ENCODE assay signal across 8 mouse cellular contexts in the genomic region with DNA sequence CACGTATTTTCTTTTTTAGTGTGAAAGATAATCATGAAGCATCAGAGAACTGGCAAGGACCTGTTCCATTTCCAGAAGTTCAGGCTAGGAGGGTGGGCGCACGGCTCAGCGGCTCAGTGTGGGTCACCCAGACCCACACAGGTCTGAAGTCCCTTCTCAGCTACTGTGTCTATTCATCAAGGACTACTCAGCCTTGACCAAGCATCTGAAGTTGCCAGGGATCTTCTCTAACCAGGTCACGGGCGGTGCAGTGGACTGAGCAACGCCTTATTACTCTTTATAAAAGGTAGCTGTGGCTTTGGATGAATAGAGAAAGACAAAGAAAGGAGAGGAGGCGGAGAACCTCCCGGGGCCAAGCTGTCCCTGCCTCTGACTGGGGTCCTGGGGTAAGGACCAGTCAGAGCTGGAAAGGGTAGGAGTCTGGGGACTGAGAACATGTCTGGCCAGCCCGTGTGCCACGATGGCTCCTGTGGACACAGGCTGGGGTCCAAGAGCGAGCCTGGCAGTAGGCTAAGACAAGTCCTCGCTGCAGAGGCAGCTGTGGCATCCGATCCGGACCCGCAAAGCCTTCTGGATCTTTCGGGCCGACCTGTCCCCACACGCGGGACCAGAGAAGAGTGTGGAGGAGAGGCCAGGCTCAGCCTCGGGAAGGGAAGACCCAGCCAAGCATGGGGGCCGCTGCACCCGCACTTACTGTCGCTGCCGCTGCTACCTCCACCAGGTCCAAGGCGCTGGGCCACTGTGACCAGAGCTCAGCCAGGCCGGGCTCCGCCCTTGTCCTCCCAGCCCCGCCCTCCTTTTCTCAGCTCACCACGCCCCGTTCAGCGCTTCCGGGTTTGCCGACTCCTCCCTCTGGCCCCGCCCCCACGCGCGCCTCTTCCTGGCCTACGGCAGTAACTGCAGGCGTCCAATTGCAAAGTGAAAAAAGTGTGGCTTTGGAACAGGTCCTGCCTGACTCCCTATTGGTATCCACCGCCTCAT. TPM values are rescaled to one million over a fixed set of nuclear protein-coding genes. Genes with fewer than 3 reads are reported as not detected.
A peak's percentile ranks its signal among the peaks of the same experiment; 100 is the strongest.
DNase-seq lines count a peak whose midpoint lies in the region; ATAC-seq lines count a peak whose summit lies in the region.

A gene (minus strand): TSS at position 755 of the 981 bp plus-strand sequence.

- H3K4me1 ChIP-seq in heart, embryonic 14.5 days (ENCODE audit: control insufficient read depth in 2 of 2, insufficient read depth in 2 of 2, low read length in 2 of 2), result peaks cover 7 to 8% of the 10 kb centered on the region in 2 experiments; a peak in 2 of 4 replicates
- H3K4me1 ChIP-seq in liver, embryonic 13.5 days (replicated peaks), result peaks cover 23% of the 10 kb centered on the region
- H3K4me1 ChIP-seq in stomach, embryonic 16.5 days (ENCODE audit: control insufficient read depth, insufficient read depth, low read length), result no peaks in the 10 kb centered on the region

- peak within 1 kb of the TSS; percentile 86 for H3K9ac ChIP-seq in heart, embryonic 14.5 days (ENCODE audit: low read length)
- peak within 1 kb of the TSS; percentile 82 for H3K9ac ChIP-seq in liver, embryonic 13.5 days
- peak within 1 kb of the TSS; percentile 81 for H3K9ac ChIP-seq in stomach, embryonic 16.5 days (ENCODE audit: low read length)

- DNase-seq in c-Kit-negative CD71-positive TER-119-positive erythroid progenitor cells, embryonic 14.5 days (ENCODE audit: low read depth, low spot score), result peak; percentile 80
- peak; percentile 80 for DNase-seq in fibroblast of lung, adult 2 months (ENCODE audit: low read depth)
- DNase-seq in kidney, postnatal 14 days, result peak; percentile 98
- peak; percentile 95 for DNase-seq in liver, embryonic 13.5 days
- DNase-seq in neural tube, embryonic 10.5 days (ENCODE audit: extremely low spot score, low spot score), result peak; percentile 99

- peak within 1 kb of the TSS; percentile 60 to 86 for H3K4me3 ChIP-seq in heart, embryonic 14.5 days (ENCODE audit: control insufficient read depth in 1 of 2, insufficient read depth in 1 of 2, low read depth in 1 of 2, low read length in 2 of 2)
- H3K4me3 ChIP-seq in liver, embryonic 13.5 days (replicated peaks), result peak within 1 kb of the TSS; percentile 66
- H3K4me3 ChIP-seq in stomach, embryonic 16.5 days (replicated peaks; ENCODE audit: low read length), result peak within 1 kb of the TSS; percentile 70

- H3K4me2 ChIP-seq in heart, embryonic 14.5 days (ENCODE audit: low read length), result peak within 1 kb of the TSS; percentile 76
- H3K4me2 ChIP-seq in liver, embryonic 13.5 days, result peak within 1 kb of the TSS; percentile 83
- H3K4me2 ChIP-seq in stomach, embryonic 16.5 days (ENCODE audit: low read depth, low read length), result peak within 1 kb of the TSS; percentile 72

- ATAC-seq in CD4-positive, CD25-positive, alpha-beta regulatory T cell, adult 4 months, result peak; percentile 97
- ATAC-seq in heart, embryonic 14.5 days (ENCODE audit: insufficient number of reproducible peaks, insufficient read depth, low FRiP score, low read depth), result peak; percentile 94
- ATAC-seq in liver, embryonic 13.5 days (ENCODE audit: low read depth), result peak; percentile 92
- peak; percentile 96 for ATAC-seq in stomach, embryonic 16.5 days (ENCODE audit: insufficient read depth, low FRiP score)

- peak within 1 kb of the TSS; percentile 64 to 68 for H3K27ac ChIP-seq in heart, embryonic 14.5 days (replicated peaks in 1 of 2; ENCODE audit: control insufficient read depth in 1 of 2, insufficient read depth in 1 of 2, low read depth in 2 of 2, low read length in 2 of 2)
- no peak within 1 kb of the TSS for H3K27ac ChIP-seq in liver, embryonic 13.5 days
- H3K27ac ChIP-seq in stomach, embryonic 16.5 days (ENCODE audit: low read length), result peak within 1 kb of the TSS; percentile 30; the same call in 1 of the 2 replicates

- 0 out of 2 replicates have a peak, but pooled peaks cover 3% of the 10 kb centered on the region for H3K9me3 ChIP-seq in heart, embryonic 14.5 days (ENCODE audit: control insufficient read depth, low read length)
- no peaks in the 10 kb centered on the region; the same call in 1 of the 2 replicates for H3K9me3 ChIP-seq in liver, embryonic 13.5 days (replicated peaks)
- no peaks in the 10 kb centered on the region; the same call in 1 of the 2 replicates for H3K9me3 ChIP-seq in stomach, embryonic 16.5 days (replicated peaks; ENCODE audit: control insufficient read depth, low read length)

- no peaks in the 10 kb centered on the region for H3K27me3 ChIP-seq in heart, embryonic 14.5 days (ENCODE audit: control insufficient read depth, insufficient read depth, low read length)
- no peaks in the 10 kb centered on the region for H3K27me3 ChIP-seq in liver, embryonic 13.5 days
- H3K27me3 ChIP-seq in stomach, embryonic 16.5 days (ENCODE audit: control insufficient read depth, insufficient read depth, low read length), result no peaks in the 10 kb centered on the region

- H3K36me3 ChIP-seq in heart, embryonic 14.5 days (ENCODE audit: control insufficient read depth, insufficient read depth, low read length), result peaks cover 21% of the 10 kb centered on the region; the same call in 1 of the 2 replicates
- H3K36me3 ChIP-seq in liver, embryonic 13.5 days, result no peaks in the 10 kb centered on the region
- H3K36me3 ChIP-seq in stomach, embryonic 16.5 days (ENCODE audit: control insufficient read depth, insufficient read depth, low read length), result no peaks in the 10 kb centered on the region

- 12% methylated on average over 41 of the region's 41 CpGs for WGBS in heart, embryonic 14.5 days
- WGBS in liver, embryonic 13.5 days (ENCODE audit: insufficient replicate concordance), result 11% methylated on average over 41 of the region's 41 CpGs
- WGBS in stomach, embryonic 16.5 days, result 9% methylated on average over 41 of the region's 41 CpGs

RNA-seq across cellular contexts. Expression of the gene that starts here (rescaled TPM):
- polyA plus RNA-seq in CD4-positive, CD25-positive, alpha-beta regulatory T cell, adult 4 months (2017; shearing (Covaris generic)), result 10 to 100 TPM; 16.5 to 37.5 TPM
- polyA plus RNA-seq in heart, embryonic 14.5 days (2014; fragmentation: Nextera tagmentation; extraction: Ambion mirVana), result 4.4 and 4.5 TPM in 2 replicates
- polyA plus RNA-seq in liver, embryonic 13.5 days (2015; fragmentation: Nextera tagmentation; extraction: Ambion mirVana), result 3.3 and 4.3 TPM in 2 replicates
- polyA plus RNA-seq in stomach, embryonic 16.5 days (2015; fragmentation: Nextera tagmentation; extraction: Ambion mirVana), result 6.9 and 9.6 TPM in 2 replicates
